Mouse (Mus musculus): ENCODE measurements around the gene Gm21970.

The Gm21970 gene

GRCm38 (mm10) chr16:91391421-91391820 is at the start of gene Gm21970:
Gm21970 (plus strand) TSS chr16:91391721.
- peak; percentile 5 for DNase-seq

GRCm38 (mm10) chr16:91346491-91346890 is 45.0 kb upstream of the Gm21970 start:
- DNase-seq = peak; percentile 90

- DNase-seq = no peak
Observed at GRCm38 (mm10) chr16:91347491-91348263, 43.8 kb upstream of the Gm21970 start.

- no peak for DNase-seq
Observed at GRCm38 (mm10) chr16:91348264-91348565, 43.3 kb upstream of the Gm21970 start.

- DNase-seq = peak; percentile 93
Observed at GRCm38 (mm10) chr16:91348588-91349330, 42.8 kb upstream of the Gm21970 start.

GRCm38 (mm10) chr16:91352084-91352562 is 39.4 kb upstream of the Gm21970 start:
- peak; percentile 92 for DNase-seq

- no peak for DNase-seq
Observed at GRCm38 (mm10) chr16:91352749-91353148, 38.8 kb upstream of the Gm21970 start.

GRCm38 (mm10) chr16:91353177-91353576 is 38.3 kb upstream of the Gm21970 start:
- no peak for DNase-seq

- no peak for DNase-seq
Observed at GRCm38 (mm10) chr16:91353638-91354037, 37.9 kb upstream of the Gm21970 start.

- no peak for DNase-seq
Observed at GRCm38 (mm10) chr16:91354599-91354998, 36.9 kb upstream of the Gm21970 start.

GRCm38 (mm10) chr16:91355160-91355559 is 36.4 kb upstream of the Gm21970 start:
- peak; percentile 98 for DNase-seq

- DNase-seq = peak; percentile 87
Observed at GRCm38 (mm10) chr16:91356760-91357525, 34.6 kb upstream of the Gm21970 start.

GRCm38 (mm10) chr16:91357526-91357900 is 34.0 kb upstream of the Gm21970 start:
- DNase-seq = peak; percentile 73

GRCm38 (mm10) chr16:91358555-91358954 is 33.0 kb upstream of the Gm21970 start:
- peak; percentile 94 for DNase-seq

GRCm38 (mm10) chr16:91359531-91359930 is 32.0 kb upstream of the Gm21970 start:
- no peak for DNase-seq

GRCm38 (mm10) chr16:91360162-91360561 is 31.4 kb upstream of the Gm21970 start:
- no peak for DNase-seq

- DNase-seq = peak; percentile 86
Observed at GRCm38 (mm10) chr16:91362006-91362405, 29.5 kb upstream of the Gm21970 start.

GRCm38 (mm10) chr16:91362616-91363272 is 28.8 kb upstream of the Gm21970 start:
- DNase-seq = peak; percentile 98

GRCm38 (mm10) chr16:91363483-91363882 is 28.0 kb upstream of the Gm21970 start:
- peak; percentile 99 for DNase-seq

- peak; percentile 86 for DNase-seq
Observed at GRCm38 (mm10) chr16:91366567-91366966, 25.0 kb upstream of the Gm21970 start.

- DNase-seq = peak; percentile 95
Observed at GRCm38 (mm10) chr16:91367066-91367465, 24.5 kb upstream of the Gm21970 start.

GRCm38 (mm10) chr16:91372577-91373472 is 18.7 kb upstream of the Gm21970 start, which contains the start of gene Ifnar2:
Ifnar2 (plus strand) TSS chr16:91372783.
- peak; percentile 99 for DNase-seq

All from heart, adult 11 months (tissue).